Mouse (Mus musculus): ENCODE results near the gene Nup160.

GRCm38 (mm10) chr2:90746538-90746865 is 69.5 kb downstream of the Nup160 start:
- no peak for TF ChIP-seq CTCF (IDR thresholded peaks at IDR 0.05; ENCODE audit: insufficient read depth, low read length)
- TF ChIP-seq POLR2A (IDR thresholded peaks at IDR 0.05; ENCODE audit: borderline replicate concordance, extremely low read depth, low read depth, low read length), result no peak

Data from lung, adult 2 months (tissue).